Mouse (Mus musculus): Measurements from ENCODE around the gene Zmym1. TPM values are rescaled to one million over a fixed set of nuclear protein-coding genes. Genes with fewer than 3 reads are reported as not detected.
"Not testable (repeated sequence)": the region's sequence is repeated elsewhere in the genome, so short reads cannot be mapped to it uniquely, and the experiment has no call there.

The Zmym1 gene
- 8.1 and 9.2 TPM in 2 replicates for total RNA-seq (2021)
- long read RNA-seq, experiment 1, partial matches to known transcripts, result 0 of 6 reads
- long read RNA-seq, experiment 1, other reads (novel, unspliced or antisense), result 4 of 6 reads
- long read RNA-seq, experiment 2, transcript Zmym1-203 (8 exons, 3,852 nt), result major isoform, 8 of 14 reads
- long read RNA-seq, experiment 2, partial matches to known transcripts, result 0 of 14 reads
- long read RNA-seq, experiment 2, other reads (novel, unspliced or antisense), result 5 of 14 reads

DNA sequence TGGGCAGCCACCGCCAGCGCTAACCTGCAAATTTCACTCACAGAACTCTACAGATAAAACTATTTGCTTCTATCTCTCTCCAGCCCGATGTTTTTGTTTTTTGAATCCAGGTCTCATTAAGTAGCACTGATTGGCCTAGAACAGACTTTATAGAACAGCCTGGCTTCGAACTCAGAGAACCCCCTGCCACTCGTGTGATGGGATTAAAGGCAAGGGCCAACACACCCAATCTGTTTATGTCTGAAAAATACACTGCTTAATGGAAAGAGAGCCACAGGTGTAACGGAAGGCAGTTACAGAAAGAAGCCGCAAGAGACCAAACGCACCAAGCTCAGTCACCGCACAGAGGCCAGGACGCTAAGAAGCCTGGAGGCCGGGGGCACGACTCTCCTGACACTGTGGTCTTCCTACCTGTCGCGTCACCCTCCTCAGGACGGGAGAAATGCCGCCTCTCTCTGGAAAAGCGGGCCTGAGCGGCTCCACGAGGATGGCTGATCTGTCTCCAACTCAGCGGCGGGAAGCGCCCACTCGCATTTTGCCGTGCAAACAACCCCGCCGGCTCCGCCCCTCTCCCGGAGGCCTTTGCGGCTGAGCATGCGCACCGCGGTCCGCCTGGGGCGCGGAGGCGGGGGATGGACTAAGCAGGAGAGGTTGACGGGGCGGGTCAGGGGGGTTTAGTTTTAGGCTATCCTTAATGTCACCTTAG, at the start of gene Zmym1:
Zmym1 (minus strand) TSS at position 568 of the 706 bp plus-strand sequence.
- DNase-seq, result peak; percentile 97

DNA sequence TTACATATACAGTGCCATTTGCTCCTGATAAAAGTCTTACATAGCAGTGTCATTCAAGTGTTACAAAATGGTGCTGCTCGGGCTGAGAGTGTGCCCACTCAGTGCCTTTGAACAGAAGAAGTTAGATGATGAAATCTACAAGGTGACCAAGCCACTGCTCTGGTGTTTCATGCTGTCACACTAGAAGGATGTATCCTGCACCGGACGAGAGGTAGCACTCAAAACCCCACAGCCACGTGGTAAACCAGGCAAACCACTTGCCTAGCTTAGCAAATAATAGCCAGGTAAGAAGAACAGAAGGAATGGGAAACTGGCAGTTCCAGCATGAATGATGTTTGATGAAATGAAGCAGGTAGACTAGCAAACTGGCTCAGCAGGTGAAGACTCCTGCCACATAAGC, 49.6 kb upstream of the Zmym1 start:
- DNase-seq, result no peak

DNA sequence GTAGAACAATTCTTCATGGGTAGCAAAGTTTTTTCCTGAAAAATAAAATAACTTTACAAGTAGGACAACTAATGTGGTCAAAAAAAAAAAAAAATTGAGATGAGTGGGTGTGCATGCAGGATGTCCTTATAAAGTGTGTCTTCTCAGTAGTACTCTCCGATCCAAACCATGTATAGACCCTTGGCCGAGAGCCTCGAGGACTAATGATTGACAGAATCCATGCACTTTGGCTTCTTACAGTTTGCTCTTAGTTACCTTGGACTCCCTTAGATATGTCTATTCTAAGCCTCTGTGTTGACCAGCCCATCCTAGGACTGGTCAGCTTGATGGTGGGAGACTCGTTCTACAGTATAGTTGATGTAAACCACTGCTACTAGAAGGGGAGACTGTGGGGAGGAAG, 46.6 kb upstream of the Zmym1 start:
- no peak for DNase-seq

DNA sequence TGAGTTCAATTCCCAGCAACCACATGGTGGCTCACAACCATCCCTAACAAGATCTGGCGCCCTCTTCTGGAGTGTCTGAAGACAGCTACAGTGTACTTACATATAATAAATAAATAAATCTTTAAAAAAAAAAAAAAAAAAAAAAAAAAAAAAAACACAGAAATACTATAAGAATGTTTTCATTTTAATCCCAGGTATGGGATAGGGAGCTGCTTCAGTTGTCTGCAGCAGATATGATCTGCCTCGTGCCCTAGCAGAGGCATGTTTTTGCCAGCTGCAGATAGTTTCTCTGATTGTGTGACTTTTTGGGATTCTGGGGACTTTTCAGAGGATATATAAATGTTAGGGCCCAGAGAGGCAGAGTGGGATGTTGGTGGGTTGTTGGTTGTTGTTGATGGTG, 38.6 kb upstream of the Zmym1 start:
- DNase-seq, result not testable (repeated sequence)

DNA sequence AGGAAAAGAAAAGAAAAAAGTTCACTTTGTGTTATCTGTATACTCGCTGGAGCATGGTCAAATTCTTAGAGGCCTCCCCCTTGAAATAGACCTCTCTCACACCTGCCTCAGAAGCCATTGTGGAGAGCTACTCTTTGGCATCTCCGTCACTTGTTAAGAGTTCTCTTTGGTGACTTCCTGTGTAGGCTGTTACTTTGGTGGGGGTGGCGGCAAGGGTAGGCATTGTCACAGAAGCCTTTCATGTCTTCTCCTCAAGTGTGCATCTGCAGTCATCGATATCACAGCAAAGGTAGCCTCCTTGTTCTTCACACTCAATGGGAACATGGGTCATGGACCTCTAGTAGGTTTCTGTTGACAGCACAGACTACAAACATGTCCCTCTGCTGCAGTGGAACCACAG, 34.1 kb upstream of the Zmym1 start:
- no peak for DNase-seq

DNA sequence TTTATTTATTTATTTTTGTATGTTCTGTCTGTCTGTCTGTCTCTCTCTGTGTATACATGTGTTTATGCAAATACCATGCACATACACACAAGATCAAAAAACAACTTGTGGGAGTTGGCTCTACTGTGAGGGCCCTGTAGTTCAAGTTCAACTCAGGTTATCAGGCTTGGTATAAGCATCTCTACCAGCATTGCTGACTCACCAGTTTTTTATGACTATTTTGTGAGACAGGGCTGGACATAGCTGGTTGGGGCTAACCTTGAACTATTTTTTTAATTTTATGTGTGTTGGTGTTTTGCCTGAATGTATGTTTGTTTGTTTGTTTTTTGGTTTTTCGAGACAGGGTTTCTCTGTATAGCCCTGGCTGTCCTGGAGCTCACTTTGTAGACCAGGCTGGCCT, 30.2 kb upstream of the Zmym1 start:
- no peak for DNase-seq

DNA sequence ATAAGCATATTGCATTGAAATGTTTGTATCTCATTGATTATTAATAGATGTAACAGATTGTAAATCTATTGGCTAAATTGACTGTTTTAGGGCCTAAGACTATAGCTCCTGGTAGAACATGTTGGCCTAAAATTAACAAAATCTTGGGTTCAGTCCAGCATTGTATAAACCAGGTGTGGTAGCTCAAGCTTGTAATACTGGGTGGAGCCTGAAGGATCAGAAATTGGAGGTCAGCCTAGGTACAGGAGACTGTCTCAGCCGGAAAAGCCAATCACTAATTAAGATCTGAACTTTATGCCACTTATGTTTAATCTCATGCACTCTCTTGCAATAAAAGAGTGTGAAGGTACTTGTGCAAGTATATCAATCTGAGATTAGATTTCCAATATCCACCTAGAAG, 24.8 kb upstream of the Zmym1 start:
- no peak for DNase-seq

DNA sequence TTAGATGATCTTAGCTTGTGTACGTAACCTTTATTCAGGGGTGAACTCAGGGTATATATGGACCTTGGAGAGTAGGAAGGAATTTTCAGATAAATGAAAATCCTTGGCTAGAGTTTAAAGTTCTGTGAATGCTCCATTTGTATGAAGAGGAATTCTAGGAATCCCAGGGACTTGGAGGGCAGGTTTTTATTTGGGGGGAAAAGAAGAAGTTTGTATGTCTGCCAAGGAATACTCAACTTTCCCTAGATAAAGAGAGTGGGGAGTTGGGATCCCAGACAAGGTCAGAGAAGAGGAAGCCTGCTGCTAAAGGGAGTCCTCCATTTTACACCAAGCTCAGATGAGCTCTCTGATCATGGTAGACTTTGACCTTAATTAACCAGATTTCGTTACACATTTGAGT, 22.2 kb upstream of the Zmym1 start:
- no peak for DNase-seq

DNA sequence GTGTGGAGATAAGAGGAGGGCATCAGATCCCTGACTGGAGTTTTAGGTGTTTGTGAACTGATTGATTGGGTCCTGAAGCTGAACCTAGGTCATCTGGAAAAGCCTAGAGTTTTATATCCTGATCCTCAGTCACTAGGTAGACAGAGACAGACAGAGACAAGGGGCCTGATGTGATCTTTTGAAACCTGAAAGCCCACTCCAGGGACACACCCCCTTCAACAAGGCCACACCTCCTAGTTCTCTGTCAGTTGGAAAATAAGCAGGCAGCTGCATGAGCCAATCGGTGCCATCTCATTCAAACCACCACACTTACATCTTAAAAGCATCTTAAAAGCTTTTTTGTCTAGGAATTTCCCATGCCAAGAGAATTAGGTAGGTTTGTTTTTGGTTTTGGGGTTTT, 19.9 kb upstream of the Zmym1 start:
- DNase-seq, result no peak

DNA sequence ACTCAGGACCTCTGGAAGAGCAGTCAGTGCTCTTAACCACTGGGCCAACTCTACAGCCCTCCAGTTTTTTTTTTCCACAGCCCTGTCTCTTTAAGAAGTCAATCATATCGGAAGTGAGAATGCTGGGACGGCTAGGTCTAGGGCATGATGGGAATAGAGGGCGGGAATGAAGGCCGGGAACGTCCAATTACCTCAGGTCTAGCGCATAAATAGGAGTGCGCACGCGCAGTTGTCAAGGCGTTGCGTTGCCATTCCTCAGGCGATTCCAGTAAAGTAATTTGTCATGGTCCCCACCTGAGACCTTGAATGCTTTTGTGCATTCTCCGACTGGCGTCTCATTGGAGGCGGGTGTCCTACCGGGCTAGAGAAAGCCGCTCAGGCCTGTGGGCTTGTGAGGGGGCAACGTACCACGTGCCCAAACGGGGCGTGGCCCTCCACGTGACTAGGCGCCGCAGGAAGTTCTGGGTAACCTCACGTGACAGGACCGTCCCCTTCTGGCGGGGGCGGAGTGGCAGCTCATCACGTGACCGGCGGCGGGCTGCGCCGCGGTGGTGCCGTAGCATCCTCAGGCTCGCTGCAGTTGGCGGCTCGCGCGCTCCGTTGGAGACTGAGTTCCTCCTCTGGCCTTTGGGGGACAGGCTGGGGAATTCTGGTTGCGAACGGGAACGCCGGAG, 16.1 kb upstream of the Zmym1 start, which contains the start of gene Zmym6:
Zmym6 (plus strand) TSS at position 509 of the 674 bp plus-strand sequence.
- peak; percentile 98 for DNase-seq

DNA sequence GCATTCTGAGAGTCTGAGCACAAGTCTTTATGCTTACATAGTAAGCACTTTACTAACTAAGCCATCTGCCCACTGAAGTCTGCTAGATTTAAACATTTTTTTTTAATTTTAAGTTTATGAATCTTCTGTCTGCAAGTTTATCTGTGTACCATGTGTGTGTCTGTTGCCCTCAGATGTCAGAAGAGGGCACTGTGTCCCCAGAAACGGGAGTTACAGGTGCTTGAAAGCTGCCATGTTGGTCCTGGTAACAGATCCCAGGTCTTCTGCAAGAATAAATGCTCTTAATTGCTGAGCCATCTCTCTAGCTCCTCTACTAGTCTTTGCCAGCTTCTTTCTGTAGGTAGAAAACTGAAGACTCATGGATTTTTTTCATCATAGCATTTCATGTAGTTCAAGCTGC, 14.0 kb upstream of the Zmym1 start:
- DNase-seq, result no peak

DNA sequence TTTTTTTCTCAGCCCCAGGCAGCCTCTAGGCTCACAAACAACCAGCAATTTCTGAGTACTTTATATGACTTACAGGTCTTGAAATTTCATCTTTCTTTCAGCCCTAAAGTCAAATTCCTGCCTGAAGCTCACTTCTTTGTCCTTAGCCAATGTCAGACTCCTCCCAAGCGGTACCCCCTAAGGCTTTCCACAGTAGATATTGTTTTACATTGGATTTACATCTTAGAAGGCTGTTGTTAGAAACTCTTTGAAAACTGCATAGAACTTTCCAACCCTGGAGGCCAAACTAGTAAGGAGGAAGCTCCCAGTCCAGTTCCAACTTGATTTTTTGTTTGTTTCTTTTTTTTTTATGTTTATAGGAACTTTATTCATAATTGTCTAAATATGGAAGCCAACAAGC, 3.1 kb upstream of the Zmym1 start:
- no peak for DNase-seq

DNA sequence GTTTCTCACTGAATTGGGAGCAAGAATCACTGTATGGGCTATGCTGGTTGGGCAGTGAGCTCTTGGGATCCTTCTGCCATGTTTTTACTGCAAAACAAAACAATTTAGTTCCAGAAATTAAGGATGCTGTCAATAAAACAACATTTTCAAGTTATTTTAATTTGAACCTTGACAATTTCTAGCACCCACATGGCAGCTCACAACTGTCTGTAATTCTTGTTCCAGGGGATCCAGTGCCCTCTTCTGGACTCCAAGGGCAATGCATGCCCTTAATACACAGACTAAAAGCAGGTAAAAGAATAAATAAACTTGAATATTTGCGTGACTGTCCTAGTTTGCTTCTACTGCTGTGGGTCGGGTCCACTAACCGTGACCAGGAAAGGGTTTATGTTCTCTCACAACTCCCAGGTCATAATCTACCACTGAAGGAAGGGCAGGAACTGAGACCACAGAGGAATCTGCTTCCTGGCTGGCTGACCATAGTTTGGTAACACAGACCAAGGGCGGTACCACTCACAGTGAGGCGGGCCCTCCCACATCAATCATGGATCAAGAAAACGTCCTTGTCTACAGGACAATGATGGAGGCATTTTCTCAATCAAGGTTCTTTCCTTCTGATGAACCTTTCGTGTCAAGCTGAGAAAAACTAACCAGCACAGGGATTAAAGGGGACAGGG, 6.3 kb downstream of the Zmym1 start:
- no peak for DNase-seq

DNA sequence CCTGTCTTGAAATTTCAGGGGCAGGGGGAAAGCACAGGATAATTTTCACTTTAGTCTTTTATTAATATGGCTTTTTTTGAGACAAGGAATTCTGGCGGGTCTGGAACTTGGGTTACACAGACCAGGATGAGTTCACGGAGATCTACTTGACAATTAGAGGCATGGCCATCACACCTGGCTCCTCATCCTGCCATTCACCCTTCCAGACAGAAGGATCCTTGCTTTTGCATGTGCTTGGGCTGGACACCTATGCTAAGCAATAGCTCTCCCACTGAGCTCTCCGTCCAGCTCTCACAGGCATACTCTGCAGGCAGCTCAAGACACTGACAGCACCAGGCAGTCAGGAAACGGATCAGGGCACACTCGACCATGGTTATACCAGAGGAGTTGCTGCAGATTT, 7.9 kb downstream of the Zmym1 start:
- no peak for DNase-seq

DNA sequence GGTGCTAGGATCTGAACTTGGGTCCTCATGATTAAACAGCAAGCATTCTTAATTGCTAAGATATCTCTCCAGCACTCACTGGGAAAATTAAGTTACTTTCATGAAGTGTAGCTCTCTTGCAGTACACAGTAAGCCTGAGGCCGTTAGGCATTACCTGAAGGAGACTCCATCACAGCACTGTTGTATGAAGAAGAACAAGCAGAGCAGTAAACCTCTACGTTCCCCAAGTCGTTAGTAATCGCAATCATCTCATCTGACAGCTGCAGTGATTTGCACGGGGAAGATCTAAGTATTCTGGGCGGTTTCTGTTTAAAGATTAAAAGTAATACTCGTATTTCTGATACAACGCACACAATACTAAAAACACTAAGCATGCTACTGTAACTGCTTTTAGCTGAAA, 9.8 kb downstream of the Zmym1 start:
- DNase-seq, result no peak

DNA sequence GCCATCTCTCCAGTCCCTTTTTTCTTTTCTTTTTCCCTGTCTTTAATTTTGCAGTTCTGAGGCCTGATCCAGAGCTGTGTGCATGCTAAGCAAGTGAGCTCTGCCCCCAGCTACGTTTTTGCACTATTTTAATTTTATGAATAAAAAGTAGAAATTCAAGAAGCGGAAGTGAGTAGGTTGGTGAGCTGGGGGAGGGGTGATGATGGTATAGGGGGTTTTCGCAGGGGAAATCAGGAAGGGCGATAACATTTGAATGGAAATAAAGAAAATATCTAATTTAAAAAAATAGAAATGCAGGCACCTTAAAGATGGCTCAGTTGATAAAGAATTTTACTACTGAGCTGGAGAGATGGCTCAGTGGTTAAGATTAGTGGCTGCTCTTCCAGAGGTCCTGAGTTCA, 17.4 kb downstream of the Zmym1 start:
- DNase-seq, result no peak

DNA sequence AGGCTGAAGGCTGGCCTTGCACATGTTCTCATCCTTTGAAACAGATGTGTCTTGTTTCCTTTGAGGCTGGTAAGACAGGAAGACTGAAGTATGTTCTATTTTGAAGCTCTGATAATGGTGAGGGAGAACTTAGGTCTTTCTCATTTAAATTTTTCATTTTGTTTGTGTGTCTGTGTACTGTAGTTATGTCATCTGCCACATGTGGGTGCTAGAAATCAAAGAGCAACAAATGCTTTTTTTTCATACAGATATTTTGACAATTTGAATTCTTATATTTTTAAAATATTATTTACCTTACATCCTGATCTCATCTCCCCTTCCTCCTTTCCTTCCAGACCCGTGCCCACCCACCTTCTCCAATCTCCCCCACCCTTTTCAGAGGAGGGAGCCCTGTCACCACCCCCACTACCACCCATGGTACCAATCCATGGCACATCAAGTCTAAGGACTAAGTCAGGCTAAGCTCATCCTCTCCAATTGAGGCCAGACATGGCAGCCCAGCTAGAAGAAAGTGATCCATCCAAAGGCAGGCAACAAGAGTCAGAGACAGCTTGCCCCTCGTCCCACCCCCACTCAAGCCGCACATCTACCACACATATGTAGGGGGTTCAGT, 21.0 kb downstream of the Zmym1 start:
- no peak for DNase-seq

DNA sequence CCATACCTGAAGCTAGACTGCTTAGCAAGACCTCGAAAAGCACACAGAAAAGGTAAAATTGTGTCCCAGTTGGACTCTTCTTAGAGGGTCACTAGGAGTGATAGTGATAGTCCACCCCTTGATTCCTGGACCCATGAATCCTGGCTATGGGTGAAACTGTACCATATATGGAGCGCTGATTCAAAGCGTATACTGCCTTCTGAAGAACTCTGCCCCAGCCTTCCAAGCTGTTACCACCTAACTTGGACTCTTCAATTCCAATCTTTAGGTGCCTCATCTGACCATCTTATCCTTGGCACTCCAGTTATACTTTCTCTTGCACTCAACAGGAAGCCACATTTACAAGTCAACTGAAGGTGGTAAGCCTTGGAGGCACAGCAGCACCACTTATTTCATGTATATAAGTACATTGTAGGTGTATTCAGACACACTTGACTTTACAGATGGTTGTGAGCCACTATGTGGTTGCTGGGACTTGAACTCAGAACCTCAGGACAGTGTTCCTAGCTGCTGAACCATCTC, 22.1 kb downstream of the Zmym1 start:
- no peak for DNase-seq

DNA sequence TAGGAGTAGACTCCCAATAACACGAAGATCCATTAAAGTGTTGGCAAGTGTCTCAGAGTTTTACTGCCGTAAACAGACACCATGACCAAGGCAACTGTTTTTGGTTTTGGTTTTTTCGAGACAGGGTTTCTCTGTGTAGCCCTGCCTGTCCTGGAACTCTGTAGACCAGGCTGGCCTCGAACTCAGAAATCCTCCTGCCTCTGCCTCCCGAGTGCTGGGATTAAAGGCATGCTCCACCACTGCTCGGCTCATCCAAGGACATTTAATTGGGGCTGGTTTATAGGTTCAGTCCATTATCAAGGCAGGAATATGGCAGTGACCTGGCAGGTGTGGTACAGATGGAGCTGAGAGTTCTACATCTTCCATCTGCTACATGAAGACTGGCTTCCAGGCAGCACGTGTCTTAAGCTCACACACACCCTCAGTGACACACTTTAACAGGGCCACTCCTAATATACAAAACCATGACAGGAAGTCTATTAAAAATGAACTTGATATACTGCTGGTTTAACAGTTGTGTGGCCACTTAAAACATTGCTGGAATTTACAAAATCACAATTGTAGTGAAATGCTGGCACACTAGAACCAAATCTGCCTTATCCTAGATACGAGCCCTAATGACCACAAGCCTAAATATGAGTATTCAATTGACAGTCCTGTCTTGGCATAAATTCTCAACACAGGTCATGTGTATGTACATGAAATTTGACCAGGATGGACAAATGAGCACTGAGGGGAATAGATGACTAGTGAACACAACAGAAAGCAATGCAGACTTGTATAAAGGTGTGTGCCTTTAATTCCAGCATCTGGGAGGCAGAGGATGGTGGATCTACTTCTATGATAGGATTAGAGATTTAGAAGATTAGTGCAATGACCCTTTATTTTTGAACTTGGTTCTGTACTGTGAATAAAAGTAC, 22.8 kb downstream of the Zmym1 start:
- DNase-seq, result no peak

DNA sequence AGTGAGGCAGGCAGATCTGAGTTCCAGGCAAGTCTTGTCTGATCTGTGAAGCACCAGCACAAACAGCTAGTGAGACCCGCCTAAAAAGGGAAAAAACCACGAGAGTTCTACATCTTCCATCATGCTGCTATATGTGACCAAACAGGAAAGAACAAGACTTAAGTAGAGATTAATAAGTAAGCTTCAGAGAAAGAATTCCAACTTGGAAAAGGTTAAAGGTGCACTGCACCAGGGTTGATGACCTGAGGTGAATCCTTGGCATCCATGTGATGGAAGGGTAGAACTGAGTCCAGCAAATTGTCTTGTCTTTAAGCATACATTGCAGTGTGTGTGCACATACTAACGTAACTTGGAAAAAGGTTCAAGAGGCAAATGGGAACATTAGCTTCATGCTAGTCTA, 23.8 kb downstream of the Zmym1 start:
- no peak for DNase-seq
